Mouse (Mus musculus) heart, embryonic 10.5 days (tissue): Measurements from ENCODE around the gene Aldh3a2. TPM values are rescaled to one million over a fixed set of nuclear protein-coding genes. Genes with fewer than 3 reads are reported as not detected.

Experiments used
- DNase-seq: peaks from one replicate; pipeline ENCODE4 v3.0.0-alpha.2; 2017; ENCODE audit warnings: low spot score
- H3K27ac ChIP-seq: fragments of 300-500 bp; sonication (generic); 2 replicates; pipeline ENCODE4 v1.5.1; 2016; ENCODE audit warnings: mild to moderate bottlenecking
- H3K27me3 ChIP-seq: fragments of 300-500 bp; sonication (generic); 2 replicates; pipeline ENCODE4 v1.6.1; 2016; ENCODE audit warnings: mild to moderate bottlenecking; ENCODE audit not compliant: poor library complexity, insufficient read depth, severe bottlenecking
- H3K36me3 ChIP-seq: fragments of 300-500 bp; sonication (generic); 2 replicates; pipeline ENCODE4 v1.6.1; 2016; ENCODE audit warnings: mild to moderate bottlenecking, moderate library complexity
- H3K4me1 ChIP-seq: fragments of 300-500 bp; sonication (generic); 2 replicates; pipeline ENCODE4 v1.6.1; 2016; ENCODE audit warnings: mild to moderate bottlenecking
- H3K4me3 ChIP-seq: fragments of 300-500 bp; sonication (generic); 2 replicates; pipeline ENCODE4 v1.5.1; 2016; ENCODE audit warnings: mild to moderate bottlenecking, moderate library complexity
- H3K9me3 ChIP-seq: fragments of 300-500 bp; sonication (generic); 2 replicates; pipeline ENCODE4 v1.6.1; 2016; ENCODE audit warnings: mild to moderate bottlenecking, moderate library complexity
- WGBS: fragments of 180-500 bp; shearing (Covaris S2); methylation state at CpG from one replicate; pipeline ENCODE4 v1.1.7; 2016; 5-methylcytosine and 5-hydroxymethylcytosine counted together
- polyA plus RNA-seq: library from polyadenylated mRNA; unstranded; fragments of >200 nt; fragmentation: Nextera tagmentation; extraction: Ambion mirVana; gene quantifications from 2 replicates; pipeline ENCODE4 v1.2.1, GENCODE M21; 2016

Gene Aldh3a2
- polyA plus RNA-seq, 1 experiment from 2014 or later = 26.3 TPM

- no peak for DNase-seq
- 59% methylated on average over 3 of the region's 3 CpGs for WGBS
- no peak overlapping the region for H3K27ac ChIP-seq
Observed at GRCm38 (mm10) chr11:61294431-61294830, 27.2 kb upstream of the Aldh3a2 start.

GRCm38 (mm10) chr11:61293251-61293650 lies 26.0 kb upstream of the Aldh3a2 start:
- H3K9me3 ChIP-seq = no peaks in the 10 kb centered on the region; the same call in 1 of the 2 replicates
- no peak overlapping the region for H3K4me3 ChIP-seq
- 66% methylated on average over 2 of the region's 2 CpGs for WGBS
- no peaks in the 10 kb centered on the region for H3K27me3 ChIP-seq
- H3K36me3 ChIP-seq = no peaks in the 10 kb centered on the region
- no peak for DNase-seq
- no peak overlapping the region for H3K27ac ChIP-seq
- no peaks in the 10 kb centered on the region for H3K4me1 ChIP-seq

More at GRCm38 (mm10) chr11:61294431-61294830, 27.2 kb upstream of the Aldh3a2 start:
- Histone ChIP-seq H3K27me3 (no peaks in the 10 kb centered on the region), H3K4me3 (no peak overlapping the region), H3K4me1 (no peaks in the 10 kb centered on the region), H3K9me3 (no peaks in the 10 kb centered on the region; the same call in 1 of the 2 replicates), H3K36me3 (no peaks in the 10 kb centered on the region)

GRCm38 (mm10) chr11:61284323-61284722 lies 17.1 kb upstream of the Aldh3a2 start:
- H3K4me1 ChIP-seq = no peaks in the 10 kb centered on the region
- DNase-seq = no peak
- no peak overlapping the region for H3K4me3 ChIP-seq
- H3K9me3 ChIP-seq = no peaks in the 10 kb centered on the region
- 80% methylated on average over 6 of the region's 6 CpGs for WGBS
- H3K27me3 ChIP-seq = no peaks in the 10 kb centered on the region
- H3K27ac ChIP-seq = no peak overlapping the region
- no peaks in the 10 kb centered on the region for H3K36me3 ChIP-seq

GRCm38 (mm10) chr11:61283414-61284049 lies 16.3 kb upstream of the Aldh3a2 start:
- H3K27me3 ChIP-seq = no peaks in the 10 kb centered on the region; the same call in 1 of the 2 replicates
- no peak overlapping the region for H3K4me3 ChIP-seq
- H3K36me3 ChIP-seq = no peaks in the 10 kb centered on the region
- H3K27ac ChIP-seq = no peak overlapping the region
- no peaks in the 10 kb centered on the region for H3K4me1 ChIP-seq
- no peaks in the 10 kb centered on the region for H3K9me3 ChIP-seq
- no peak for DNase-seq
- 69% methylated on average over 10 of the region's 10 CpGs for WGBS

- no peaks in the 10 kb centered on the region for H3K4me1 ChIP-seq
- no peak overlapping the region for H3K4me3 ChIP-seq
- no peak for DNase-seq
- 75% methylated on average over 8 of the region's 8 CpGs for WGBS
- no peaks in the 10 kb centered on the region; the same call in 1 of the 2 replicates for H3K27me3 ChIP-seq
- no peak overlapping the region for H3K27ac ChIP-seq
- H3K36me3 ChIP-seq = no peaks in the 10 kb centered on the region
- H3K9me3 ChIP-seq = no peaks in the 10 kb centered on the region
Observed at GRCm38 (mm10) chr11:61278445-61279077, 11.3 kb upstream of the Aldh3a2 start.

- Histone ChIP-seq H3K27ac (no peak overlapping the region), H3K4me3 (no peak overlapping the region), H3K27me3 (no peaks in the 10 kb centered on the region; the same call in 1 of the 2 replicates), H3K9me3 (no peaks in the 10 kb centered on the region), H3K4me1 (no peaks in the 10 kb centered on the region), H3K36me3 (no peaks in the 10 kb centered on the region)
- WGBS = 72% methylated on average over 2 of the region's 2 CpGs
- no peak for DNase-seq
Observed at GRCm38 (mm10) chr11:61277937-61278336, 10.7 kb upstream of the Aldh3a2 start.

GRCm38 (mm10) chr11:61276482-61276881 lies 9.2 kb upstream of the Aldh3a2 start:
- H3K36me3 ChIP-seq = no peaks in the 10 kb centered on the region
- WGBS = 73% methylated on average over 3 of the region's 3 CpGs
- no peaks in the 10 kb centered on the region; the same call in 1 of the 2 replicates for H3K27me3 ChIP-seq
- no peak overlapping the region for H3K27ac ChIP-seq
- H3K4me3 ChIP-seq = no peak overlapping the region
- DNase-seq = no peak
- H3K4me1 ChIP-seq = no peaks in the 10 kb centered on the region
- no peaks in the 10 kb centered on the region for H3K9me3 ChIP-seq

GRCm38 (mm10) chr11:61275106-61275505 lies 7.8 kb upstream of the Aldh3a2 start:
- Histone ChIP-seq H3K27ac (no peak overlapping the region), H3K9me3 (no peaks in the 10 kb centered on the region), H3K4me1 (no peaks in the 10 kb centered on the region), H3K27me3 (no peaks in the 10 kb centered on the region; the same call in 1 of the 2 replicates), H3K4me3 (no peak overlapping the region), H3K36me3 (no peaks in the 10 kb centered on the region)
- 72% methylated on average over 8 of the region's 8 CpGs for WGBS
- no peak for DNase-seq

GRCm38 (mm10) chr11:61274421-61274820 lies 7.2 kb upstream of the Aldh3a2 start:
- no peak overlapping the region for H3K27ac ChIP-seq
- no peaks in the 10 kb centered on the region for H3K9me3 ChIP-seq
- no peak for DNase-seq
- H3K36me3 ChIP-seq = no peaks in the 10 kb centered on the region
- 68% methylated on average over 1 of the region's 1 CpGs for WGBS
- no peak overlapping the region for H3K4me3 ChIP-seq
- H3K27me3 ChIP-seq = no peaks in the 10 kb centered on the region; the same call in 1 of the 2 replicates
- no peaks in the 10 kb centered on the region for H3K4me1 ChIP-seq

GRCm38 (mm10) chr11:61273928-61274327 lies 6.7 kb upstream of the Aldh3a2 start:
- no peak for DNase-seq
- 88% methylated on average over 2 of the region's 2 CpGs for WGBS
- Histone ChIP-seq H3K9me3 (no peaks in the 10 kb centered on the region), H3K4me1 (no peaks in the 10 kb centered on the region), H3K36me3 (no peaks in the 10 kb centered on the region), H3K27me3 (no peaks in the 10 kb centered on the region; the same call in 1 of the 2 replicates), H3K4me3 (no peak overlapping the region), H3K27ac (no peak overlapping the region)

- DNase-seq = no peak
- Histone ChIP-seq H3K27me3 (no peaks in the 10 kb centered on the region; the same call in 1 of the 2 replicates), H3K4me3 (no peak overlapping the region), H3K36me3 (no peaks in the 10 kb centered on the region), H3K9me3 (no peaks in the 10 kb centered on the region), H3K4me1 (no peaks in the 10 kb centered on the region), H3K27ac (no peak overlapping the region)
Observed at GRCm38 (mm10) chr11:61271612-61272011, 4.3 kb upstream of the Aldh3a2 start.

- Histone ChIP-seq H3K4me1 (peaks cover 6% of the 10 kb centered on the region; the same call in 1 of the 2 replicates), H3K4me3 (no peak overlapping the region), H3K36me3 (no peaks in the 10 kb centered on the region), H3K27ac (no peak overlapping the region), H3K9me3 (no peaks in the 10 kb centered on the region), H3K27me3 (no peaks in the 10 kb centered on the region; the same call in 1 of the 2 replicates)
- DNase-seq = no peak
- 81% methylated on average over 5 of the region's 5 CpGs for WGBS
Observed at GRCm38 (mm10) chr11:61270406-61270805, 3.1 kb upstream of the Aldh3a2 start.

- Histone ChIP-seq H3K4me3 (no peak overlapping the region), H3K4me1 (peaks cover 6% of the 10 kb centered on the region; the same call in 1 of the 2 replicates), H3K36me3 (peaks cover 12% of the 10 kb centered on the region; the same call in 1 of the 2 replicates), H3K9me3 (no peaks in the 10 kb centered on the region), H3K27ac (no peak overlapping the region), H3K27me3 (no peaks in the 10 kb centered on the region; the same call in 1 of the 2 replicates)
- DNase-seq = no peak
- WGBS = 79% methylated on average over 6 of the region's 6 CpGs
Observed at GRCm38 (mm10) chr11:61268626-61269349, 1.5 kb upstream of the Aldh3a2 start.
